Mouse (Mus musculus): ENCODE measurements around the gene Fkbp8.

DNA sequence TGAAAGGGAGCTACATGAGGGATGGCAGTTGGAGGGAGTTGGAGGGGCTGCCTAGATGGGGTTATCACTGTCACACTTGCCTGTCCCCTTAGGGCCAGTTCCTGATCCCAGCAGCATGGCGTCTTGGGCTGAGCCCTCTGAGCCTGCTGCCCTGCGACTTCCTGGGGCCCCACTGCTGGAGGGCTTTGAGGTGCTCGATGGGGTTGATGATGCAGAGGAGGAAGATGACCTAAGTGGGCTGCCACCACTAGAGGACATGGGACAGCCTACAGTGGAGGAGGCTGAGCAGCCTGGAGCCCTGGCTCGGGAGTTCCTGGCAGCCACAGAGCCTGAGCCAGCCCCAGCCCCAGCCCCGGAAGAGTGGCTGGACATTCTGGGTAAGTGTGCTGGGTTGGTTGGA is 1.8 kb downstream of the Fkbp8 start:
- TF ChIP-seq CTCF (conservative IDR thresholded peaks at IDR 0.05; ENCODE audit: low read length) (no peak), POU5F1 (IDR thresholded peaks at IDR 0.05; ENCODE audit: borderline replicate concordance, low read length) (no peak)

Measured in E14TG2a.4 (cell line).